7 mouse cellular contexts compared by ENCODE assay signal in the genomic region with DNA sequence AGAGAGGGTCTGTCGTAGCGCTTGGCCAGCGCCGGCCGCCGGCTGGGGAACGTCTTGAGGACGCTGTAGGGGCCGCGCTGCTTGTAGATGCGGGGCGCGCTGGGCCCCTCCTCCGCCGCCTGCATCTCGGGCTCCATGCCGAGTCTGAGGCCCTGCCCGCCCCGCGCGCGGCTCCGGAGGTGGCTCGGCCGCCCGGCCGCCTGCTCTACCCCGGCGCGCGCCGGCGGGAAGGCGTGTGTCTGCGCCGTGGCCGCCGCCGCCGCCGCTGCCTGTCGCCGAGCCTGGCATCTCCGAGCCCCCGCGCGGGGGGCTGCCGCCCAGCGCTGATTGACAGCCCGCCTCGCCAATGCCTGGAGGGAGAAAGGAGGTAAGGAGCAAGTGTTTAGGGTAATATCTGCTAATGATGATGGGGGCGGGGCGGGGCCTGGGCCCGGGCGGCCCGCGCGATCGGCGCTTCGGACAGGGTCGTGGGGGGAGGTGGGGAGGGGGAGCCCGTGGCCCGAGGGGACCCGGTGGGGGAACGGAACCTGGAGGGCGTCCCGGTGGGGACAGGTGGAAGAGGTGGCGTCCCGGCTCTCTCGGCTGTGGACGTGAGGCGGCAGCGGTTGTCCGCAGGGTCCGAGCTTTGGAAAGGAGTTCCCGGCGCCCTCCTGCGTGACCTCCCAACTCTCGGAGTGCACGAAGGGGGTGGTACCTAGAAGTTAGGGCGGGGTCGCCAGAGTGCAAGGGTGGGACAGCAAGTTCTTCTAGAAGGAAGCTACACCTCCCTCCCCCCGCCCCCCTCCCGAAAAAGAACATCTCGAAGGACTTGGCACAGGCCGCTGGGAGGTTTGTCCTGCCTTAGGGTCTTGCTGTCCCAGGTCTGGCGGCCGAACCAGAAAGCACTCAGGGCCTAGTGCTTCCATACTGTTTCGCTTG. TPM values are rescaled to one million over a fixed set of nuclear protein-coding genes. Genes with fewer than 3 reads are reported as not detected.
A peak's percentile ranks its signal among the peaks of the same experiment; 100 is the strongest.
DNase-seq lines count a peak whose midpoint lies in the region; ATAC-seq and TF ChIP-seq lines count a peak whose summit lies in the region.

A gene (minus strand): TSS at position 868 of the 918 bp plus-strand sequence.

- no peaks in the 10 kb centered on the region for H3K4me1 ChIP-seq in heart, adult 2 months (ENCODE audit: control insufficient read depth, insufficient read depth, low read length)
- no peaks in the 10 kb centered on the region; the same call in 1 of the 2 replicates for H3K4me1 ChIP-seq in limb, embryonic 14.5 days (ENCODE audit: control insufficient read depth, insufficient read depth, low read length)
- peaks cover 32% of the 10 kb centered on the region for H3K4me1 ChIP-seq in midbrain, embryonic 15.5 days

- H3K9ac ChIP-seq in heart, adult 2 months (ENCODE audit: low read depth, low read length) = peak within 1 kb of the TSS; percentile 61
- peak within 1 kb of the TSS; percentile 71 for H3K9ac ChIP-seq in limb, embryonic 14.5 days (ENCODE audit: low read depth, low read length, severe bottlenecking)
- peak within 1 kb of the TSS; percentile 80 for H3K9ac ChIP-seq in midbrain, embryonic 15.5 days

- H3K79me2 ChIP-seq in heart, adult 2 months (replicated peaks; ENCODE audit: control insufficient read depth, insufficient read depth, low read length) = no peaks in the 10 kb centered on the region

- peaks cover 5% of the 10 kb centered on the region; the same call in 1 of the 2 replicates for H3K27me3 ChIP-seq in heart, adult 2 months (ENCODE audit: control insufficient read depth, insufficient read depth, low read length)
- peaks cover 14% of the 10 kb centered on the region for H3K27me3 ChIP-seq in limb, embryonic 14.5 days (ENCODE audit: control insufficient read depth, insufficient read depth, low read length)
- H3K27me3 ChIP-seq in midbrain, embryonic 15.5 days (replicated peaks) = peaks cover 5% of the 10 kb centered on the region; the same call in 1 of the 2 replicates

- ATAC-seq in limb, embryonic 14.5 days (ENCODE audit: low FRiP score, low read depth) = peak; percentile 75
- peak; percentile 83 for ATAC-seq in midbrain, embryonic 15.5 days (replicated peaks)

- no peak for TF ChIP-seq POLR2A in heart, adult 2 months (IDR thresholded peaks at IDR 0.05; ENCODE audit: insufficient read depth, low read depth, low read length)
- no peak for TF ChIP-seq POLR2A in limb, embryonic 14.5 days (IDR thresholded peaks at IDR 0.05; ENCODE audit: borderline replicate concordance, extremely low read depth, insufficient read depth, insufficient read length)

- H3K4me3 ChIP-seq in heart, adult 2 months = peak within 1 kb of the TSS; percentile 62
- H3K4me3 ChIP-seq in limb, embryonic 14.5 days (replicated peaks; ENCODE audit: low read length) = peak within 1 kb of the TSS; percentile 71
- H3K4me3 ChIP-seq in midbrain, embryonic 15.5 days = peak within 1 kb of the TSS; percentile 83

- no peaks in the 10 kb centered on the region for H3K9me3 ChIP-seq in limb, embryonic 14.5 days (ENCODE audit: control insufficient read depth, low read length)
- H3K9me3 ChIP-seq in midbrain, embryonic 15.5 days = no peaks in the 10 kb centered on the region

- peak within 1 kb of the TSS; percentile 92 for H3K4me2 ChIP-seq in limb, embryonic 14.5 days (replicated peaks; ENCODE audit: low read depth, low read length, severe bottlenecking)
- peak within 1 kb of the TSS; percentile 82 for H3K4me2 ChIP-seq in midbrain, embryonic 15.5 days

- TF ChIP-seq CTCF in heart, adult 2 months (IDR thresholded peaks at IDR 0.05) = no peak

- H3K36me3 ChIP-seq in heart, adult 2 months (ENCODE audit: control insufficient read depth, insufficient read depth, low read length) = no peaks in the 10 kb centered on the region
- H3K36me3 ChIP-seq in limb, embryonic 14.5 days (ENCODE audit: control insufficient read depth, insufficient read depth, low read length) = no peaks in the 10 kb centered on the region
- H3K36me3 ChIP-seq in midbrain, embryonic 15.5 days (replicated peaks) = no peaks in the 10 kb centered on the region

- DNase-seq in adrenal gland, postnatal 25 days = peak; percentile 72
- DNase-seq in embryo, embryonic 11.5 days (ENCODE audit: low read depth, low spot score) = peak; percentile 73
- peak; percentile 74 to 82 for DNase-seq in heart, adult 2 months
- DNase-seq in kidney, adult 8-10 months = peak; percentile 4 to 21
- peak; percentile 35 for DNase-seq in limb, embryonic 14.5 days (ENCODE audit: low spot score)
- DNase-seq in spleen, postnatal 10 days (ENCODE audit: low spot score in 2 of 2) = peak; percentile 31 to 64

- WGBS in heart, adult 2 months = 3% methylated on average over 78 of the region's 90 CpGs
- WGBS in limb, embryonic 14.5 days = 3% methylated on average over 39 of the region's 90 CpGs
- WGBS in midbrain, embryonic 15.5 days = under 1% methylated on average over 80 of the region's 90 CpGs

- TF ChIP-seq EP300 in heart, adult 2 months (IDR thresholded peaks at IDR 0.05; ENCODE audit: insufficient read depth, low read depth, low read length) = no peak

- H3K27ac ChIP-seq in heart, adult 2 months = no peak within 1 kb of the TSS
- H3K27ac ChIP-seq in limb, embryonic 14.5 days (replicated peaks; ENCODE audit: low read depth, low read length) = no peak within 1 kb of the TSS
- peak within 1 kb of the TSS; percentile 84 for H3K27ac ChIP-seq in midbrain, embryonic 15.5 days

- intact Hi-C loops in heart, adult 2 months (cut with DNase I) = loop anchor here (5.0 kb wide), 1 partner anchor 165 kb away; a partner anchor contains a TSS

RNA-seq across cellular contexts. Expression of the gene that starts here (rescaled TPM):
- total RNA-seq in adrenal gland, postnatal 25 days (2021) = 1.1 TPM in 2 replicates
- total RNA-seq in heart, adult 2 months (2021) = 1 to 10 TPM; 2.4 TPM
- polyA plus RNA-seq in heart, adult 2 months (2012; rRNA removed) = 0.88 and 1.00 TPM in 2 replicates
- 2.1 and 2.5 TPM in 2 replicates for polyA plus RNA-seq in limb, embryonic 14.5 days (2012; rRNA removed)
- polyA plus RNA-seq in limb, embryonic 14.5 days (2014; fragmentation: Nextera tagmentation; extraction: Ambion mirVana) = 3.6 and 4.0 TPM in 2 replicates
- 13.2 and 13.7 TPM in 2 replicates for polyA plus RNA-seq in midbrain, embryonic 15.5 days (2015; fragmentation: Nextera tagmentation; extraction: Ambion mirVana)

Comparison
In these comparisons a context has a peak if more than half of its experiments do, and no peak if none do; other contexts are left out.
1. DNase-seq: peak in every context shown above with its lines; median percentile 78 in heart, adult 2 months; 73 in embryo, embryonic 11.5 days; 72 in adrenal gland, postnatal 25 days; 48 in spleen, postnatal 10 days; 35 in limb, embryonic 14.5 days; 12 in kidney, adult 8-10 months.